8 mouse cellular contexts compared by ENCODE assay signal in the genomic region with DNA sequence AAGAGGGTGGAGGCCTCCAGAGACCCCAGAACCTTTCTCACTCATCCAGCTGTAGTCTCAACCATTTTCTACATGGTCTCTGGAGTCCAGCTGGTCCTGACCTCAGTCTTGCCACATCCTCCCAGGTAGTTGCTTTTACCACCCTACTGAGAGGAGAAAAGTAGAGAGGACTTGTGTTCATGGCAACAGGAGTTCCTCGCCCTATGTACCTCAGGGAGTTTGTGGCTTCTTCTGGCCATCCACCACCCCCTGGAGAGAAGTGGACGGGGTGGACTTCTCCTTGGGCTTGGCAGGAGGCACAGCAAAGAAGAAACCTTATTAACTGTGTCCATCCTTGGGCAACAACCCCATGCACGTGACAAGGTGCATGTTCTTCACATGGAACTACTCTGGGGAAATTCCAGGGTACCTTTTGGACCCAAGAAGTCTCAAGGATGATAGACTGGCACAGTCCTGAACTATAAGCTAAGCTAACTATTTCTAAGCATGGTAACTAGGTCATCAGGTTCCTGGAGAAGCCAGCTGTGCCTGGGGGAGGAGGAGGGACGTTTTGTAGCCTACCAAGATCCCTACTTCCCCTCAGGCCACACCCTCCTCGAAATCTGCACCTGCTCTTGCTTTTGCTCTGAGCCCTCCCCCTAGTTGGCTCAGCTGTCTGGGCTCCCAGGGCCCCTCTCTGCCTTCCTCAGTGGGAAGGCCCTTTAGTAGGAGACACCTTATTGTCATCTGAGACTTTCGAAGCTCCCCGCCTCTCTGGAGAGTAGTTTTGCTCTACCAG. TPM values are rescaled to one million over a fixed set of nuclear protein-coding genes. Genes with fewer than 3 reads are reported as not detected.
A peak's percentile ranks its signal among the peaks of the same experiment; 100 is the strongest.
DNase-seq lines count a peak whose midpoint lies in the region; ATAC-seq lines count a peak whose summit lies in the region.

No protein-coding gene starts in this region.

- 0 out of 2 replicates have a peak, but pooled peaks cover 3% of the 10 kb centered on the region for H3K9me3 ChIP-seq in heart, embryonic 16.5 days (replicated peaks; ENCODE audit: control insufficient read depth, low read length)
- H3K9me3 ChIP-seq in liver, embryonic 16.5 days (replicated peaks; ENCODE audit: control insufficient read depth, low read length) = no peaks in the 10 kb centered on the region
- no peaks in the 10 kb centered on the region for H3K9me3 ChIP-seq in hindbrain, embryonic 11.5 days (ENCODE audit: control insufficient read depth, low read length)

- H3K36me3 ChIP-seq in heart, embryonic 16.5 days (ENCODE audit: control insufficient read depth, insufficient read depth) = peaks cover 6% of the 10 kb centered on the region; the same call in 1 of the 2 replicates
- H3K36me3 ChIP-seq in liver, embryonic 16.5 days (ENCODE audit: control insufficient read depth, insufficient read depth) = peaks cover 15% of the 10 kb centered on the region
- peaks cover 5% of the 10 kb centered on the region; the same call in 1 of the 2 replicates for H3K36me3 ChIP-seq in hindbrain, embryonic 11.5 days (ENCODE audit: control insufficient read depth, insufficient read depth, low read length)

- H3K27me3 ChIP-seq in heart, embryonic 16.5 days (ENCODE audit: control insufficient read depth, insufficient read depth, low read length) = no peaks in the 10 kb centered on the region
- H3K27me3 ChIP-seq in liver, embryonic 16.5 days (ENCODE audit: control insufficient read depth, insufficient read depth, low read depth, low read length) = no peaks in the 10 kb centered on the region
- H3K27me3 ChIP-seq in hindbrain, embryonic 11.5 days (ENCODE audit: control insufficient read depth, insufficient read depth, low read length) = no peaks in the 10 kb centered on the region

- no peak overlapping the region for H3K9ac ChIP-seq in heart, embryonic 16.5 days (ENCODE audit: low read length)
- peak overlapping the region; percentile 70 for H3K9ac ChIP-seq in liver, embryonic 16.5 days (ENCODE audit: low read depth, low read length)
- no peak overlapping the region for H3K9ac ChIP-seq in hindbrain, embryonic 11.5 days (ENCODE audit: low read depth, low read length)

- peak; percentile 47 for DNase-seq in gastrocnemius, adult 18-20 months (ENCODE audit: low spot score)
- no peak for DNase-seq in gastrocnemius, postnatal 4 days (ENCODE audit: low spot score in 2 of 2)
- DNase-seq in CD4-positive, CD25-positive, alpha-beta regulatory T cell, adult 2 months (ENCODE audit: low read depth, low spot score) = peak; percentile 40
- no peak for DNase-seq in layer of hippocampus, adult 8-10 months (ENCODE audit: low spot score in 2 of 2)
- DNase-seq in hindbrain, embryonic 11.5 days (ENCODE audit: low spot score) = no peak

- 77% methylated on average over 7 of the region's 7 CpGs for WGBS in heart, embryonic 16.5 days
- WGBS in liver, embryonic 16.5 days (ENCODE audit: insufficient replicate concordance) = 48% methylated on average over 7 of the region's 7 CpGs
- 73% methylated on average over 7 of the region's 7 CpGs for WGBS in hindbrain, embryonic 11.5 days

- H3K4me1 ChIP-seq in heart, embryonic 16.5 days (ENCODE audit: control insufficient read depth, insufficient read depth, low read length) = peaks cover 61% of the 10 kb centered on the region
- peaks cover 97% of the 10 kb centered on the region for H3K4me1 ChIP-seq in liver, embryonic 16.5 days (ENCODE audit: control insufficient read depth, low read depth, low read length)
- peaks cover 7% of the 10 kb centered on the region for H3K4me1 ChIP-seq in hindbrain, embryonic 11.5 days (replicated peaks; ENCODE audit: control insufficient read depth, insufficient read depth, low read length)

- H3K4me3 ChIP-seq in heart, embryonic 16.5 days (ENCODE audit: low read length) = no peak overlapping the region
- H3K4me3 ChIP-seq in liver, embryonic 16.5 days (ENCODE audit: low read depth, low read length) = peak overlapping the region; percentile 16; the same call in 1 of the 2 replicates
- H3K4me3 ChIP-seq in hindbrain, embryonic 11.5 days (ENCODE audit: low read depth, low read length) = no peak overlapping the region

- peak; percentile 12; the same call in 1 of the 2 replicates for ATAC-seq in heart, embryonic 16.5 days (replicated peaks; ENCODE audit: extremely low read depth, insufficient read depth, low FRiP score)
- ATAC-seq in liver, embryonic 16.5 days (ENCODE audit: low read depth) = peak; percentile 43
- ATAC-seq in hindbrain, embryonic 11.5 days (ENCODE audit: low FRiP score) = no peak
- no peak for ATAC-seq in monocyte, adult 5-6 weeks (replicated peaks; ENCODE audit: insufficient number of reproducible peaks, low FRiP score, low TSS enrichment, poor library complexity, severe bottlenecking)

- peak overlapping the region; percentile 50 for H3K27ac ChIP-seq in heart, embryonic 16.5 days (ENCODE audit: low read length)
- H3K27ac ChIP-seq in liver, embryonic 16.5 days (ENCODE audit: low read length) = peak overlapping the region; percentile 99
- H3K27ac ChIP-seq in hindbrain, embryonic 11.5 days (ENCODE audit: low read depth, low read length) = no peak overlapping the region

- no peak overlapping the region for H3K4me2 ChIP-seq in heart, embryonic 16.5 days (ENCODE audit: low read depth, low read length)
- peak overlapping the region; percentile 50 for H3K4me2 ChIP-seq in liver, embryonic 16.5 days (ENCODE audit: low read depth, low read length)
- no peak overlapping the region for H3K4me2 ChIP-seq in hindbrain, embryonic 11.5 days (replicated peaks; ENCODE audit: low read depth, low read length)

RNA-seq across cellular contexts. Expression of a gene that starts 15.5 kb away (rescaled TPM):
- total RNA-seq in gastrocnemius, adult 18-20 months (2021) = 10 to 100 TPM; 20.6 to 30.6 TPM
- 10 to 100 TPM; 24.5 to 29.2 TPM for total RNA-seq in gastrocnemius, postnatal 4 days (2021)
- polyA plus RNA-seq in heart, embryonic 16.5 days (2015; fragmentation: Nextera tagmentation; extraction: Ambion mirVana) = 70.5 and 74.3 TPM in 2 replicates
- 213 and 241 TPM in 2 replicates for polyA plus RNA-seq in liver, embryonic 16.5 days (2015; fragmentation: Nextera tagmentation; extraction: Ambion mirVana)
- total RNA-seq in layer of hippocampus, adult 8-10 months (2022) = 100 to 1,000 TPM; 124 to 140 (median 132) TPM
- 129 and 134 TPM in 2 replicates for polyA plus RNA-seq in hindbrain, embryonic 11.5 days (2014; fragmentation: Nextera tagmentation; extraction: Ambion mirVana)
- total RNA-seq in monocyte, adult 5-6 weeks (2017) = 11.8 to 39.0 TPM (median 21.7 TPM) in 3 replicates

RNA-seq across cellular contexts. Expression of a gene that starts 31.7 kb away (rescaled TPM):
- 1 to 10 TPM; 1.6 to 5.3 TPM for total RNA-seq in gastrocnemius, adult 18-20 months (2021)
- 10 to 100 TPM; 22.2 to 24.0 TPM for total RNA-seq in gastrocnemius, postnatal 4 days (2021)
- 45.4 and 55.1 TPM in 2 replicates for polyA plus RNA-seq in heart, embryonic 16.5 days (2015; fragmentation: Nextera tagmentation; extraction: Ambion mirVana)
- polyA plus RNA-seq in liver, embryonic 16.5 days (2015; fragmentation: Nextera tagmentation; extraction: Ambion mirVana) = 57.7 and 58.9 TPM in 2 replicates
- total RNA-seq in layer of hippocampus, adult 8-10 months (2022) = 1 to 10 TPM; 1.2 to 2.3 (median 1.7) TPM
- polyA plus RNA-seq in hindbrain, embryonic 11.5 days (2014; fragmentation: Nextera tagmentation; extraction: Ambion mirVana) = 139 and 140 TPM in 2 replicates
- 1.1 to 2.7 TPM (median 1.6 TPM) in 3 replicates for total RNA-seq in monocyte, adult 5-6 weeks (2017)

Comparison
In these comparisons a context has a peak if more than half of its experiments do, and no peak if none do; other contexts are left out.
1. DNase-seq: peak in gastrocnemius, adult 18-20 months (single experiment) and CD4-positive, CD25-positive, alpha-beta regulatory T cell, adult 2 months (single experiment); none in gastrocnemius, postnatal 4 days (0 of 2), layer of hippocampus, adult 8-10 months (0 of 2) and hindbrain, embryonic 11.5 days (single experiment).
2. ATAC-seq: peak in heart, embryonic 16.5 days (single experiment) and liver, embryonic 16.5 days (single experiment); none in hindbrain, embryonic 11.5 days (single experiment) and monocyte, adult 5-6 weeks (single experiment).